Mouse (Mus musculus): ENCODE measurements at regions not wholly inside any gene's neighbourhood (a gene's known extent, or its start where the extent isn't known, plus 50 kb on each side); places are given as distances from the start of the nearest gene placed in this dataset.
A peak's percentile ranks its signal among the peaks of the same experiment; 100 is the strongest.
"Not testable (repeated sequence)": the region's sequence is repeated elsewhere in the genome, so short reads cannot be mapped to it uniquely, and the experiment has no call there.

GRCm38 (mm10) chr3:22285904-22286303 lies 209.5 kb downstream of the Tbl1xr1 start:
- DNase-seq (ENCODE audit: low spot score in 2 of 2) = no peak

- DNase-seq (ENCODE audit: low spot score in 2 of 2) = no peak
These were observed 217.0 kb downstream of the Tbl1xr1 start for GRCm38 (mm10) chr3:22293466-22293865.

- not testable (repeated sequence) for DNase-seq (ENCODE audit: low spot score in 2 of 2)
These were observed 217.6 kb downstream of the Tbl1xr1 start for GRCm38 (mm10) chr3:22294081-22294480.

GRCm38 (mm10) chr3:22296925-22297324 lies 220.5 kb downstream of the Tbl1xr1 start:
- DNase-seq (ENCODE audit: low spot score in 2 of 2) = not testable (repeated sequence)

GRCm38 (mm10) chr3:22297831-22298230 lies 221.4 kb downstream of the Tbl1xr1 start:
- DNase-seq (ENCODE audit: low spot score in 2 of 2) = not testable (repeated sequence)

- no peak for DNase-seq (ENCODE audit: low spot score in 2 of 2)
These were observed 224.1 kb downstream of the Tbl1xr1 start for GRCm38 (mm10) chr3:22300553-22300952.

- DNase-seq (ENCODE audit: low spot score in 2 of 2) = no peak
These were observed 225.6 kb downstream of the Tbl1xr1 start for GRCm38 (mm10) chr3:22301991-22302517.

- no peak for DNase-seq (ENCODE audit: low spot score in 2 of 2)
These were observed 227.7 kb downstream of the Tbl1xr1 start for GRCm38 (mm10) chr3:22304145-22304544.

GRCm38 (mm10) chr3:22306624-22307023 lies 230.2 kb downstream of the Tbl1xr1 start:
- DNase-seq (ENCODE audit: low spot score in 2 of 2) = no peak

GRCm38 (mm10) chr3:22308962-22309361 lies 232.5 kb downstream of the Tbl1xr1 start:
- DNase-seq (ENCODE audit: low spot score in 2 of 2) = peak; percentile 9 to 31

GRCm38 (mm10) chr3:22316466-22317185 lies 240.2 kb downstream of the Tbl1xr1 start:
- no peak for DNase-seq (ENCODE audit: low spot score in 2 of 2)

- not testable (repeated sequence) for DNase-seq (ENCODE audit: low spot score in 2 of 2)
These were observed 244.0 kb downstream of the Tbl1xr1 start for GRCm38 (mm10) chr3:22320425-22320824.

GRCm38 (mm10) chr3:22331240-22331639 lies 254.8 kb downstream of the Tbl1xr1 start:
- no peak for DNase-seq (ENCODE audit: low spot score in 2 of 2)
